Mouse (Mus musculus) heart, postnatal 4 days (tissue): ENCODE measurements around the gene Wfdc6b. TPM values are rescaled to one million over a fixed set of nuclear protein-coding genes. Genes with fewer than 3 reads are reported as not detected.

Experiments
- total RNA-seq, 2 experiments: library from RNA; stranded (reverse); gene quantifications; 2 replicates each; pipeline ENCODE4 v1.2.3; 2021

Gene Wfdc6b
- total RNA-seq, 2 experiments from 2014 or later: not detected

Other genes with a start within 250 kb of the Wfdc6b start
- gene Slpi, start 224.4 kb upstream of the Wfdc6b start, total RNA-seq: under 1 TPM; 0.41 to 0.83 TPM
- gene Rbpjl, start 210.4 kb upstream of the Wfdc6b start, total RNA-seq: not detected
- 1 to 10 TPM; 1.8 TPM for gene Matn4, start 208.4 kb upstream of the Wfdc6b start, total RNA-seq
- gene Sdc4, start 169.6 kb upstream of the Wfdc6b start, total RNA-seq: 10 to 100 TPM; 22.1 to 25.8 TPM
- 10 to 100 TPM; 20.2 to 23.1 TPM for gene Sys1, start 156.6 kb upstream of the Wfdc6b start, total RNA-seq
- gene Gm20458, start 152.6 kb upstream of the Wfdc6b start, total RNA-seq: 1 to 10 TPM; 2.5 to 4.3 TPM
- not detected for gene Trp53tg5, start 139.8 kb upstream of the Wfdc6b start, total RNA-seq
- gene Dbndd2, start 127.4 kb upstream of the Wfdc6b start, total RNA-seq: 10 to 100 TPM; 19.2 to 21.2 TPM
- 10 to 100 TPM; 61.8 to 64.1 TPM for gene Pigt, start 116.0 kb upstream of the Wfdc6b start, total RNA-seq
- gene Wfdc2, start 51.1 kb upstream of the Wfdc6b start, total RNA-seq: under 1 TPM; 0.55 to 0.77 TPM
- not detected for gene Spint3, start 40.1 kb upstream of the Wfdc6b start, total RNA-seq
- not detected for gene Wfdc6a, start 28.1 kb upstream of the Wfdc6b start, total RNA-seq
- not detected for gene Eppin, start 19.9 kb upstream of the Wfdc6b start, total RNA-seq
- gene Wfdc8, start 104 bp downstream of the Wfdc6b start, total RNA-seq: not detected
- not detected for gene Wfdc16, start 25.3 kb downstream of the Wfdc6b start, total RNA-seq
- not detected for gene Wfdc10, start 42.5 kb downstream of the Wfdc6b start, total RNA-seq
- gene Wfdc9, start 43.1 kb downstream of the Wfdc6b start, total RNA-seq: not detected
- not detected for gene Wfdc11, start 60.6 kb downstream of the Wfdc6b start, total RNA-seq
- gene Wfdc13, start 71.6 kb downstream of the Wfdc6b start, total RNA-seq: not detected
- gene Spint4, start 85.0 kb downstream of the Wfdc6b start, total RNA-seq: not detected
- gene Spint5, start 101.8 kb downstream of the Wfdc6b start, total RNA-seq: not detected
- under 1 TPM; 0.26 to 0.27 TPM for gene Wfdc3, start 132.4 kb downstream of the Wfdc6b start, total RNA-seq
- gene Dnttip1, start 132.5 kb downstream of the Wfdc6b start, total RNA-seq: 10 to 100 TPM; 41.2 to 42.0 TPM
- 100 to 1,000 TPM; 130 to 144 TPM for gene Ube2c, start 156.4 kb downstream of the Wfdc6b start, total RNA-seq
- gene Tnnc2, start 166.4 kb downstream of the Wfdc6b start, total RNA-seq: 10 to 100 TPM in 1 of 2 experiments, not detected in 1; 10.8 TPM
- 10 to 100 TPM; 22.9 to 24.1 TPM for gene Snx21, start 172.3 kb downstream of the Wfdc6b start, total RNA-seq
- gene Acot8, start 191.4 kb downstream of the Wfdc6b start, total RNA-seq: 10 to 100 TPM; 13.1 to 13.5 TPM
- 1 to 10 TPM; 1.8 to 2.3 TPM for gene Zswim3, start 191.6 kb downstream of the Wfdc6b start, total RNA-seq
- 1 to 10 TPM; 5.0 to 5.8 TPM for gene Zswim1, start 209.2 kb downstream of the Wfdc6b start, total RNA-seq
- 1 to 10 TPM in 1 of 2 experiments, under 1 TPM in 1; 0.92 to 1.9 TPM for gene Spata25, start 215.0 kb downstream of the Wfdc6b start, total RNA-seq
- 100 to 1,000 TPM; 101 to 104 TPM for gene Ctsa, start 219.4 kb downstream of the Wfdc6b start, total RNA-seq
- gene Neurl2, start 219.9 kb downstream of the Wfdc6b start, total RNA-seq: 10 to 100 TPM; 33.3 to 34.0 TPM
- 10 to 100 TPM; 13.2 to 20.5 TPM for gene Pltp, start 244.2 kb downstream of the Wfdc6b start, total RNA-seq